Mouse (Mus musculus) liver, postnatal 0 days (tissue): ENCODE data around the gene Ttc23. TPM values are rescaled to one million over a fixed set of nuclear protein-coding genes. Genes with fewer than 3 reads are reported as not detected.

Source experiments
- ATAC-seq: fragments of 200-750 bp; cut with Nextera tagmentation; 2 replicates; pipeline ENCODE4 v1.8.0; 2017; ENCODE audit warnings: mild to moderate bottlenecking, moderate library complexity
- DNase-seq: peaks from one replicate; pipeline ENCODE4 v3.0.0-alpha.2; 2016
- H3K27ac ChIP-seq: fragments of 300-500 bp; sonication (generic); 2 replicates; pipeline ENCODE4 v1.5.1; 2014; ENCODE audit warnings: antibody characterized with exemption, moderate library complexity, mild to moderate bottlenecking, low read depth
- H3K27me3 ChIP-seq: fragments of 300-500 bp; sonication (generic); 2 replicates; pipeline ENCODE4 v1.6.1; 2014; ENCODE audit warnings: low read length, control low read depth, mixed read lengths; ENCODE audit not compliant: insufficient read depth
- H3K36me3 ChIP-seq: fragments of 300-500 bp; sonication (generic); replicated peaks from 2 replicates; pipeline ENCODE4 v1.6.1; 2014; ENCODE audit warnings: mild to moderate bottlenecking, control low read depth, low read length, moderate library complexity, mixed read lengths; ENCODE audit not compliant: insufficient read depth
- H3K4me1 ChIP-seq: fragments of 300-500 bp; sonication (generic); 2 replicates; pipeline ENCODE4 v1.6.1; 2014; ENCODE audit warnings: antibody characterized with exemption, mild to moderate bottlenecking, control low read depth; ENCODE audit not compliant: insufficient read depth
- H3K4me2 ChIP-seq: fragments of 300-500 bp; sonication (generic); 2 replicates; pipeline ENCODE4 v1.6.1; 2014; ENCODE audit warnings: low read depth, mild to moderate bottlenecking, low read length, moderate library complexity, mixed read lengths
- H3K4me3 ChIP-seq: fragments of 300-500 bp; sonication (generic); 2 replicates; pipeline ENCODE4 v1.5.1; 2014; ENCODE audit warnings: low read depth, low read length
- H3K9ac ChIP-seq: fragments of 300-500 bp; sonication (generic); replicated peaks from 2 replicates; pipeline ENCODE4 v1.6.1; 2014; ENCODE audit warnings: mild to moderate bottlenecking, moderate library complexity
- H3K9me3 ChIP-seq: fragments of 300-500 bp; sonication (generic); 2 replicates; pipeline ENCODE4 v1.6.1; 2016; ENCODE audit warnings: mild to moderate bottlenecking, control low read depth, low read length, mixed read lengths
- CTCF ChIP-seq: sonication (generic); IDR thresholded peaks from 2 replicates; pipeline ENCODE4 v1.5.1; 2016; ENCODE audit warnings: antibody characterized with exemption, low read depth
- EP300 ChIP-seq: IDR thresholded peaks from 2 replicates; pipeline ENCODE4 v1.6.1; 2016; ENCODE audit warnings: antibody characterized with exemption, low read depth, mild to moderate bottlenecking
- WGBS: fragments of 180-500 bp; shearing (Covaris S2); extraction: QIAGEN DNeasy Blood & Tissue Kit; methylation state at CpG from one replicate; pipeline ENCODE4 v1.1.7; 2014; ENCODE audit not compliant: insufficient replicate concordance; 5-methylcytosine and 5-hydroxymethylcytosine counted together
- polyA plus RNA-seq: library from polyadenylated mRNA; unstranded; fragments of >200 nt; fragmentation: Nextera tagmentation; extraction: Ambion mirVana; gene quantifications from 2 replicates; pipeline ENCODE4 v1.2.1, GENCODE M21; 2015

Ttc23 gene
- polyA plus RNA-seq, 1 experiment from 2014 or later: 8.4 TPM

- no peak overlapping the region for H3K27ac ChIP-seq
- H3K4me2 ChIP-seq: no peak overlapping the region
- H3K4me1 ChIP-seq: peaks cover 3% of the 10 kb centered on the region; the same call in 1 of the 2 replicates
- no peak overlapping the region for H3K4me3 ChIP-seq
- no peaks in the 10 kb centered on the region for H3K27me3 ChIP-seq
- 83% methylated on average over 6 of the region's 6 CpGs for WGBS
- 0 out of 2 replicates have a peak, but pooled peaks cover 7% of the 10 kb centered on the region for H3K36me3 ChIP-seq
- H3K9me3 ChIP-seq: no peaks in the 10 kb centered on the region
- no peak for DNase-seq
- ATAC-seq: no peak
- no peak for TF ChIP-seq CTCF
- no peak for TF ChIP-seq EP300
- H3K9ac ChIP-seq: no peak overlapping the region
These were observed 61.0 kb downstream of the Ttc23 start for GRCm38 (mm10) chr7:67708160-67708559.

- no peak overlapping the region for H3K4me3 ChIP-seq
- 29% methylated on average over 7 of the region's 7 CpGs for WGBS
- ATAC-seq (peak; percentile 66), DNase-seq (no peak)
- no peak overlapping the region for H3K9ac ChIP-seq
- peaks cover 3% of the 10 kb centered on the region; the same call in 1 of the 2 replicates for H3K4me1 ChIP-seq
- no peak overlapping the region for H3K27ac ChIP-seq
- H3K27me3 ChIP-seq: no peaks in the 10 kb centered on the region
- TF ChIP-seq EP300 (0 out of 2 replicates have a peak, but pooled peaks have one; percentile 20), CTCF (no peak)
- H3K4me2 ChIP-seq: no peak overlapping the region
- H3K9me3 ChIP-seq: no peaks in the 10 kb centered on the region
- H3K36me3 ChIP-seq: 0 out of 2 replicates have a peak, but pooled peaks cover 10% of the 10 kb centered on the region
These were observed 63.0 kb downstream of the Ttc23 start for GRCm38 (mm10) chr7:67710216-67710615.

GRCm38 (mm10) chr7:67713820-67714510 lies 66.8 kb downstream of the Ttc23 start:
- 78% methylated on average over 19 of the region's 19 CpGs for WGBS
- ATAC-seq: no peak
- H3K36me3 ChIP-seq: peaks cover 14% of the 10 kb centered on the region; the same call in 1 of the 2 replicates

GRCm38 (mm10) chr7:67715176-67715575 lies 68.0 kb downstream of the Ttc23 start:
- no peaks in the 10 kb centered on the region for H3K9me3 ChIP-seq
- peaks cover 3% of the 10 kb centered on the region; the same call in 1 of the 2 replicates for H3K4me1 ChIP-seq
- H3K4me3 ChIP-seq: no peak overlapping the region
- no peak overlapping the region for H3K9ac ChIP-seq
- ATAC-seq (no peak), DNase-seq (no peak)
- peaks cover 14% of the 10 kb centered on the region; the same call in 1 of the 2 replicates for H3K36me3 ChIP-seq
- TF ChIP-seq CTCF (no peak), EP300 (no peak)
- no peak overlapping the region for H3K27ac ChIP-seq
- 57% methylated on average over 7 of the region's 7 CpGs for WGBS
- no peaks in the 10 kb centered on the region for H3K27me3 ChIP-seq
- H3K4me2 ChIP-seq: no peak overlapping the region

More at GRCm38 (mm10) chr7:67713820-67714510, 66.8 kb downstream of the Ttc23 start:
- Histone ChIP-seq H3K9ac (no peak overlapping the region), H3K4me1 (peaks cover 3% of the 10 kb centered on the region; the same call in 1 of the 2 replicates), H3K27me3 (no peaks in the 10 kb centered on the region), H3K4me2 (no peak overlapping the region), H3K27ac (no peak overlapping the region), H3K9me3 (no peaks in the 10 kb centered on the region), H3K4me3 (no peak overlapping the region)
- no peak for DNase-seq
- no peak for TF ChIP-seq CTCF
- no peak for TF ChIP-seq EP300

- TF ChIP-seq CTCF (no peak), EP300 (no peak)
- Histone ChIP-seq H3K4me2 (no peak overlapping the region), H3K9me3 (no peaks in the 10 kb centered on the region), H3K4me1 (no peaks in the 10 kb centered on the region), H3K27me3 (no peaks in the 10 kb centered on the region), H3K9ac (no peak overlapping the region), H3K36me3 (peaks cover 14% of the 10 kb centered on the region; the same call in 1 of the 2 replicates), H3K27ac (no peak overlapping the region), H3K4me3 (no peak overlapping the region)
- ATAC-seq (no peak), DNase-seq (no peak)
- WGBS: 77% methylated on average over 10 of the region's 11 CpGs
These were observed 69.1 kb downstream of the Ttc23 start for GRCm38 (mm10) chr7:67716213-67716878.

GRCm38 (mm10) chr7:67716925-67717324 lies 69.7 kb downstream of the Ttc23 start:
- H3K9me3 ChIP-seq: no peaks in the 10 kb centered on the region
- no peak overlapping the region for H3K4me3 ChIP-seq
- 62% methylated on average over 10 of the region's 10 CpGs for WGBS
- DNase-seq (no peak), ATAC-seq (no peak)
- H3K27ac ChIP-seq: no peak overlapping the region
- no peak overlapping the region for H3K4me2 ChIP-seq
- H3K9ac ChIP-seq: no peak overlapping the region
- no peaks in the 10 kb centered on the region for H3K27me3 ChIP-seq
- H3K36me3 ChIP-seq: peaks cover 12% of the 10 kb centered on the region; the same call in 1 of the 2 replicates
- TF ChIP-seq CTCF (no peak), EP300 (no peak)
- H3K4me1 ChIP-seq: no peaks in the 10 kb centered on the region
